Mouse (Mus musculus): ENCODE data around the gene Clpp.

The Clpp gene

GRCm38 (mm10) chr17:56988441-56988840, 1.7 kb upstream of the Clpp start:
- DNase-seq, result no peak

DNA sequence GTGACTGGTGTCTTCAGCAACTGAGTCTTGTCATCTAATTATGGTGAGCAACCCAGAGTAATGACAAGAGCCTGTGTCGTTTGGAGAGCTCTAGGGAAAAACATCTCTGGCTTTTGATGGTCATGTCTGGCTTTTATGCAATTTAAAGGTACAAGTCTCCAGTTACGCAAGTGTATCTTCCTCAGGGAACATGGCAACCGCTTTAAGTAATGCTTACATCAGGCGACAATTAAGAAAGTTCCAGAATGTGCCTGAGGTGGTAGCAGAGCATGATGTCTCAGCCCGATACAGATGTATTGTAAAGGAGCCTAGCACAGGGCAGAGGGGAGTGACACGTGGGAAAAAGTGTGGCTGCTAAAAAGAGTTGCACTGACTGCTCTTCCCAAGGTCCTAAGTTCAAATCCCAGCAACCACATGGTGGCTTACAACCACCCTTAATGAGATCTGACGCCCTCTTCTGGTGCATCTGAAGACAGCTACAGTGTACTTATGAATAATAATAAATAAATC, 1.1 kb upstream of the Clpp start:
- DNase-seq, result no peak

- peak; percentile 48 for DNase-seq
Measured at GRCm38 (mm10) chr17:56989467-56990114, 514 bp upstream of the Clpp start.

GRCm38 (mm10) chr17:56990966-56991365, 861 bp downstream of the Clpp start:
- DNase-seq, result peak; percentile 9

GRCm38 (mm10) chr17:56995046-56995445, 4.9 kb downstream of the Clpp start:
- DNase-seq, result no peak

DNA sequence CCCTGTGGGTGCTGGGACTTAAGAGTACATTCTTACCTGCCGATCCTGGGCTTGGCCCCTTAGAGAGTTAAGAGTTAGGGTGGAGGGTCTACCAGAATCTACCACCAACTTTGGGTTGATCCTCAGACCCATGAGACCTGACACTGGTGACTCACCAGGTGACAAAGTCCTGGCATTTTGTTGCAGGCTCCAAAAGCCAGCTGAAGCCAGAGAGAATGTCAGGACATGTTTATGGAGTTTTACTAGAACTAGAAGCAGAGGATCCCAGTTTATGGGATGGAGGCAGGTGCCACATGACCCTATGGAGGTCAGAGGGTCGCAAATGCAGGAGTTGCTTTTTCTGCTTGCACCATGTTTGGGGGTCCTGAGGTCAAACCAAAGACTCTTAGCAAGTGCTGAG, 6.4 kb downstream of the Clpp start:
- no peak for DNase-seq

- peak; percentile 90 for DNase-seq
Measured at GRCm38 (mm10) chr17:56997029-56997667, 7.0 kb downstream of the Clpp start, which contains the start of gene Alkbh7. TSS of gene Alkbh7 (plus strand) at chr17:56997339.

GRCm38 (mm10) chr17:56999414-56999813, 9.3 kb downstream of the Clpp start:
- DNase-seq, result no peak

GRCm38 (mm10) chr17:56999968-57000609, 10.0 kb downstream of the Clpp start, which contains the start of gene Pspn:
TSS of gene Pspn (minus strand) at chr17:57000018.
- no peak for DNase-seq

- no peak for DNase-seq
Measured at GRCm38 (mm10) chr17:57001228-57001627, 11.1 kb downstream of the Clpp start.

- no peak for DNase-seq
Measured at GRCm38 (mm10) chr17:57003994-57004393, 13.9 kb downstream of the Clpp start.

GRCm38 (mm10) chr17:57007137-57007905, 17.2 kb downstream of the Clpp start:
- DNase-seq, result no peak

GRCm38 (mm10) chr17:57010911-57011235, 20.8 kb downstream of the Clpp start:
- DNase-seq, result no peak

DNA sequence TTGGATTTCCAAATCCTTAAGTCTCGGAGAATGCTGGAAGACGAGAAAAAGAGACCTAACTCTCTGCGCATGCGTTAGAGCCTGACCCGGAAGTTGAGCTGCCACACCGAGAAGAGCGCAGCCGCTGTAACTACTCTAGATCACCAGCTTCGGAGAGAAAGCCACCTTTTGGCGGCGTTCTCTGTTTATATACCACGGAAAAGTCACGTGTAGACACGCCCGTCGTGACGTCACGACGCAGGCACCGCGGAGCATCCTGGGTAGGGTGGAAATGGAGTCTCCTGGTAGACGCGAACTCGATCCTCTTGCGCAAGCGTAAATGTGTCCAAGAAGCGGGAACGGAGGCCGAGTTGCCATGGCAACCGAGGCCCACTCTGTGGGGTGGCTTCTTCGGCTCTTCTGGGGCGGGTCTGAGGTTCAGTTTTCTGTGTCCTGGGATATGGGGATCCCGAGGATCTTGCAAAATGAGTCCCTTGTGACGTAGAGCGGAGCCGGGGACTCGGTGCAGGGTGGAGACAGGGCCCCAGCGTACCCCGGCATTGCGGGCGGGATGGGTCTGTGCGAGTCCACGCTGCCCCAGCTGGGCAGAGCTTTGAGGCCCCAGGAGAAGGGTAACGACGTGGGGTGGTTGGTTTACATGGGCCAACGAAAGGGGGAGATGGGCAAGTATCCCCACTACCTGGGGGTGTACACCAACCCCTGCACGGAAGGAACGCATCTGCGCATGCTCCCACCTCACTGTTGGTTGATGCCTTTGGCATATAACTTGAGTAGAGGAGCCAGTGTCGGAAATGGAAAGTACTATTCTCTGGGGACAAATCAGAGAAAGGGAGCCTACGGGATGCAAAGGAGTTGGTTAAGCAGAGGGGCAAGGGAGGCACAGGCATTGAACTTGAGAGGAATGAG, 21.4 kb downstream of the Clpp start, which contains the start of the genes Gtf2f1 and Gm17949:
Gene Gtf2f1 (minus strand): TSS at position 53 of the 906 bp plus-strand sequence.
Gene Gm17949 (plus strand): TSS at position 234 of the 906 bp plus-strand sequence.
- DNase-seq, result peak; percentile 92

DNA sequence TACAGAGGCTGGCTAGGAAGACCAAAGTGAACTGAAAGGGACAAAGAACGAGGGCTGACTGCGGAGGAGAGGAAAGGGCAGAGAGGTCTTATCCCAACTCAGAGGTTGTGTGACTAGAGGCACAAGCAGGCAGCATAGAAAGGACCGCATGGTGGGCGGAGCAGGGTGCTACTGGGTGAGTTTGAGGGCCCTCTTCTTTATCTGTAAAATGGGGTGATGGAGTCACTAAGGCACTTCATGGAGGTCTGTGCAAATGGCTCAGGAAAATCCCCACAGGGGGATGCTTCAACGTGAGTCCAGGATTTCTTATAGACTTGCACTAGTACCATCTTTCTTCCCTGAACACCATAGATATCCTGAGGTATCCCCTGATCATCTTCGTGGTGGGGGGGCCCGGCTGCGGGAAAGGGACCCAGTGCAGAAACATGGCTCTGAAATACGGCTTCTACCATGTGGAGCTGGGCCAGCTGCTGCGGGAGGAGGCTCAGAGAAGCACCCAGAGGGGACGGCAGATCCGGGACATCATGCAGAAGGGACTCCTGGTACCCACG, 22.2 kb downstream of the Clpp start:
- DNase-seq, result peak; percentile 35

DNA sequence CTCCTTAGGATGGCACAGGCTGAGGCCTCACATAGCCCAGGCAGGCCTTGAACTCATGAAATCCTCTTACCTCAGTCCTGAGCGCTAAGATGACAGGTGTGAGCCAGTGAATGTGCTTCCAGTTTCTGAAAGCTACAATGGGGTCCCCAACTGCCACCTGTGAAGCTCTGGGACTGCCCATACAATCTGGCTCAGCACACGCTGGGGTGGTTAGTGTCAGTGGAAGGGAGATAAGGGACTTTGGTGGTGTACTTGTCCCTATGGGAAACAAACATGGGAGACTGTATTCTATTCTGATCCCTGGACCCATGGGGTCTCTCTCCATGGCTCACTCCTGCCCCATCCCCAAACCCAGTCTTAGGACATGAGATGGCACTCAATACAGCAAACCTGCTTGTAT, 29.6 kb downstream of the Clpp start:
- DNase-seq, result no peak

DNA sequence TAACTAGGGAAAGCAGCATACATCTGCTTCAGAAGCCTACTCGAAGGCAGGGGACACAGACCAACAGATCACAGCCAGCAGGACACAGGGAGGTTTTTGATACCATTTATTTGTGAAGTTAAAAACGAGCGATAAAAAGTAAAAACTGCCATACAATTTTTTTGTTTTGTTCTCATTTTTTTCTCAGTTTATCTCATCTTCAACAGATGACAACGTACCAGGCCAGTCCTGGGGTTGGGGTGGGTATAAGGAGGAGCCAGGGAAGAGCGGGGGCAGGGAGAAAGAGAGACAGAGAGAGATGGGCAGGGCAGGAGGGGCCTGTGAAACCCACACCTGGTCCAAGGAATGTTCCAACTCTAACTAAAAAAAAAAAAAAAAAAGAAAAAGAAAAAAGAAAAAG, 30.9 kb downstream of the Clpp start:
- no peak for DNase-seq

GRCm38 (mm10) chr17:57027471-57027870, 37.4 kb downstream of the Clpp start:
- DNase-seq, result no peak

GRCm38 (mm10) chr17:57029691-57030090, 39.6 kb downstream of the Clpp start:
- DNase-seq, result no peak

DNA sequence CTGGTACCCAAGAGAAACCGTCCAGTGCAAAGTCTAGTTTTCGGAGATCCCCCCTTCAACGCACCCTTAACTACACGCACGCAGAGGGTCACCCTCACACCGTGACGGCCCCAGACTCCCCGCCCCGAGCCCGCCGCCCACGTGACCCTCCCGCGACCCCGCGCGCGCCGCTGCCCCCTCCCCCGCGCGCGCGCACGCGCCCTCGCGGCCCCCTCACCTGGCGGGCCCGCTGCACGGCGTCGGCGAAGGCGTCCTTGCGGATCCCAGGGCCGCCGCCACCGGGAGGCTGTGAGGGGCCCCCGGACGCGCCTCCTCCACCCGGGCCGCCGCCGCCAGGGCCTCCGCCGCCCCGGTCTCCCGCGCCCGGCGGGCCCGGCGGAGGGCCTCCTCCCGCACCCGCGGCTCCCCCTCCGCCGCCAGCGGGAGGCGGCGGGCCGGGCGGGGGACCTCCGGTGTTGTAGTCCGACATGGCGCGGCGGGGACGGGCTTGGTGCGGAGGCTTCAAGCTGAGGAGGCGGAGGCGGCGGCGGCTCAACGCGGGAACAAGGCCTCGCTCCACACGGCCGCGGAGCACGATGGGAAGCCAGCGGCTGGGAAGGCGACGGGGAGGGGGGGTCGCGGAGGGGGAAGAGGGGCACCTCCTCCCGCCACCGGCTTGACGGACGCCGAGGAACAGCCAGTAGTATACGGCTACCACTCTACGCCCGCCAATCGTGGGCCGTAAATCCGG, 41.0 kb downstream of the Clpp start, which contains the start of gene Khsrp:
Gene Khsrp (minus strand): TSS at position 592 of the 730 bp plus-strand sequence.
- peak; percentile 86 for DNase-seq
